ENCODE assay signal across 13 mouse cellular contexts in genomic region chr12:44481415-44481814, GRCm38 (mm10).
"Had no signal": no experiment of that assay in that cellular context is flagged by ENCODE, and none has a peak within 500 bp of the region (broad histone marks: within the 10 kb centered on the region; RNA-seq: fewer than 3 reads in every experiment).

No protein-coding gene starts in this region.

- H3K27ac ChIP-seq: limb, embryonic 12.5 days; liver, embryonic 14.5 days; midbrain, embryonic 10.5 days had no signal

- ATAC-seq: intestine, postnatal 0 days; lung, postnatal 0 days; midbrain, embryonic 16.5 days had no signal

- H3K4me3 ChIP-seq: limb, embryonic 12.5 days; midbrain, embryonic 10.5 days had no signal

- H3K9me3 ChIP-seq: limb, embryonic 12.5 days had no signal

- DNase-seq: kidney, adult 8-10 months; kidney, postnatal 10 days; lung, adult 2 months; lung, postnatal 4 days; right cerebral cortex, adult 18-20 months; right cerebral cortex, postnatal 25 days; thymus, postnatal 36 days had no signal

- H3K27me3 ChIP-seq: limb, embryonic 12.5 days had no signal

- H3K36me3 ChIP-seq: limb, embryonic 12.5 days had no signal

- H3K9ac ChIP-seq: limb, embryonic 12.5 days; liver, embryonic 14.5 days had no signal

- H3K4me2 ChIP-seq: limb, embryonic 12.5 days had no signal

- H3K4me1 ChIP-seq: limb, embryonic 12.5 days had no signal
